Mouse (Mus musculus) embryo, embryonic 10 days (tissue): ENCODE data around the gene Hcrt.

ENCODE experiments used
- DNase-seq: peaks from one replicate; pipeline ENCODE4 v3.0.0-alpha.2; 2015; ENCODE audit warnings: low spot score

Hcrt gene

DNA sequence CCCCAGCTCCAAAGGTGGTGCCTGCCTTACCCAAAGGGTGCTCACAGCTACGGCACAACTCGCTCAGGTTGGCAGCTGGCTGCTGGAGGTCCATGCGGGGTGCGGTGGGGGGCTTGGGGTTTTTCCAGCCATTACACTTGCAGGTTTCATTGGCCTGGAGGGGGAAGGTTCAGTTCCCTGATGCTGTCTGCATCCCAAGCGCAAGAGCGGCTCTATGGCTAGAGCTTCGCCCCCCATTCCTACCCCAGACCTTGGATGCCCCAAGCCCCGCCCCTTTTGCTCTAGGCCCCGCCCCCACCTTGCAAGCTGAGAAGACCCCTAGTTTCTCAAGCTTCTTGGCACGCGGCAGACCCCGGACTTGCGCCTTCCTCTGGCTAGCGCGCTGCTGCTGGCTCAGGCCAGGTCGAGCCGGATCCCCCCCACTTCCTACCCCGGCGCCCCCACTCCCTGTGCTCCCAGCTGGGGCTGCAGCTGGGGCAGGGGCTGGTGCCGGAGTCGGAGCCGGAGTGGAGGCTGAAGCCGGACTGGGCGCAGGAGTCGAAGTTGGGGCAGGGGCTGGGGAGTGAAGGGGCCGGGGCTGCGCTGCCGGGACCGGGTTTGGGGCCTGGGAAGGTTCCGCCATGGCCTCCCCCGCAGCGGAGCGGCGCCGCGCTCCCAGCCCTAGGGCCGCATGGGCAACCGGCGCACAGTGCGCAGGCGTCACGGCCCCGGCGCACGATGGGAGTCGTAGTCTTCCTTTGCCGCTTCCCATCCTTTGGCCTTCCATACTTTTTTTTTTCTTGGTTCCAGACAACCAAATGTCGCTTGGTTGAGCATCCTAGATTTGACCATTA is 50.7 kb downstream of the Hcrt start, which contains the start of gene Kat2a:
Gene Kat2a, minus strand, starts transcription at position 683 of the 833 bp plus-strand sequence.
- DNase-seq: peak; percentile 97
